Mouse (Mus musculus) embryonic facial prominence, embryonic 11.5 days (tissue): Measurements from ENCODE around the gene Vps35l. TPM values are rescaled to one million over a fixed set of nuclear protein-coding genes. Genes with fewer than 3 reads are reported as not detected.

Experiments
- ATAC-seq: fragments of 200-750 bp; cut with Nextera tagmentation; replicated peaks from 2 replicates; pipeline ENCODE4 v1.8.0; 2017; ENCODE audit warnings: low read depth; ENCODE audit not compliant: insufficient number of reproducible peaks, low FRiP score, low TSS enrichment
- DNase-seq: peaks from one replicate; pipeline ENCODE4 v3.0.0-alpha.2; 2015; ENCODE audit warnings: low spot score
- H3K27ac ChIP-seq: fragments of 300-500 bp; sonication (generic); replicated peaks from 2 replicates; pipeline ENCODE4 v1.5.1; 2014; ENCODE audit warnings: mild to moderate bottlenecking, low read depth, low read length, control low read depth
- H3K27me3 ChIP-seq: fragments of 300-500 bp; sonication (generic); 2 replicates; pipeline ENCODE4 v1.6.1; 2014; ENCODE audit warnings: mild to moderate bottlenecking, low read length, moderate library complexity, mixed read lengths; ENCODE audit not compliant: control insufficient read depth, insufficient read depth
- H3K36me3 ChIP-seq: fragments of 300-500 bp; sonication (generic); replicated peaks from 2 replicates; pipeline ENCODE4 v1.6.1; 2014; ENCODE audit warnings: low read depth, mild to moderate bottlenecking, low read length, moderate library complexity, mixed read lengths; ENCODE audit not compliant: control insufficient read depth, insufficient read depth
- H3K4me1 ChIP-seq: fragments of 300-500 bp; sonication (generic); 2 replicates; pipeline ENCODE4 v1.6.1; 2014; ENCODE audit warnings: low read length, mixed read lengths; ENCODE audit not compliant: control insufficient read depth, insufficient read depth
- H3K4me2 ChIP-seq: fragments of 300-500 bp; sonication (generic); 2 replicates; pipeline ENCODE4 v1.6.1; 2014; ENCODE audit warnings: low read depth, mild to moderate bottlenecking, control low read depth, low read length, moderate library complexity
- H3K4me3 ChIP-seq: fragments of 300-500 bp; sonication (generic); 2 replicates; pipeline ENCODE4 v1.5.1; 2014; ENCODE audit warnings: low read depth, low read length, control low read depth
- H3K9ac ChIP-seq: fragments of 300-500 bp; sonication (generic); replicated peaks from 2 replicates; pipeline ENCODE4 v1.6.1; 2014; ENCODE audit warnings: mild to moderate bottlenecking, control low read depth, low read length
- H3K9me3 ChIP-seq: fragments of 300-500 bp; sonication (generic); replicated peaks from 2 replicates; pipeline ENCODE4 v1.6.1; 2016; ENCODE audit warnings: mild to moderate bottlenecking, low read length, inconsistent platforms, mixed read lengths; ENCODE audit not compliant: control insufficient read depth
- WGBS: fragments of 180-500 bp; shearing (Covaris S2); extraction: QIAGEN DNeasy Blood & Tissue Kit; methylation state at CpG from one replicate; pipeline ENCODE4 v1.1.7; 2014; 5-methylcytosine and 5-hydroxymethylcytosine counted together
- polyA plus RNA-seq: library from polyadenylated mRNA; unstranded; fragments of >200 nt; fragmentation: Nextera tagmentation; extraction: Ambion mirVana; gene quantifications from 2 replicates; pipeline ENCODE4 v1.2.1, GENCODE M21; 2014

Gene Vps35l
- polyA plus RNA-seq, 1 experiment from 2014 or later: 79.5 TPM

GRCm38 (mm10) chr7:118769208-118769607, 29.2 kb downstream of the Vps35l start:
- Histone ChIP-seq H3K27me3 (no peaks in the 10 kb centered on the region), H3K4me2 (no peak overlapping the region), H3K27ac (no peak overlapping the region), H3K4me1 (no peaks in the 10 kb centered on the region), H3K9ac (no peak overlapping the region), H3K4me3 (no peak overlapping the region), H3K9me3 (no peaks in the 10 kb centered on the region), H3K36me3 (no peaks in the 10 kb centered on the region)
- 86% methylated on average over 8 of the region's 8 CpGs for WGBS
- no peak for ATAC-seq
- no peak for DNase-seq

- Histone ChIP-seq H3K9me3 (no peaks in the 10 kb centered on the region), H3K4me1 (no peaks in the 10 kb centered on the region), H3K4me2 (no peak overlapping the region), H3K36me3 (no peaks in the 10 kb centered on the region), H3K4me3 (no peak overlapping the region), H3K27me3 (no peaks in the 10 kb centered on the region), H3K27ac (no peak overlapping the region), H3K9ac (no peak overlapping the region)
- WGBS: 72% methylated on average over 1 of the region's 1 CpGs
- DNase-seq (no peak), ATAC-seq (no peak)
Measured at GRCm38 (mm10) chr7:118769655-118770054, 29.6 kb downstream of the Vps35l start.

GRCm38 (mm10) chr7:118773027-118773426, 33.0 kb downstream of the Vps35l start:
- no peaks in the 10 kb centered on the region for H3K9me3 ChIP-seq
- no peaks in the 10 kb centered on the region for H3K27me3 ChIP-seq
- no peaks in the 10 kb centered on the region for H3K4me1 ChIP-seq
- no peak overlapping the region for H3K9ac ChIP-seq
- DNase-seq (no peak), ATAC-seq (no peak)
- no peak overlapping the region for H3K4me2 ChIP-seq
- H3K36me3 ChIP-seq: no peaks in the 10 kb centered on the region
- no peak overlapping the region for H3K27ac ChIP-seq
- WGBS: 88% methylated on average over 12 of the region's 12 CpGs
- no peak overlapping the region for H3K4me3 ChIP-seq

GRCm38 (mm10) chr7:118775991-118776390, 36.0 kb downstream of the Vps35l start:
- H3K9ac ChIP-seq: no peak overlapping the region
- DNase-seq: no peak
- no peak overlapping the region for H3K4me3 ChIP-seq
- no peaks in the 10 kb centered on the region for H3K27me3 ChIP-seq
- no peak overlapping the region for H3K27ac ChIP-seq
- H3K9me3 ChIP-seq: no peaks in the 10 kb centered on the region
- H3K36me3 ChIP-seq: no peaks in the 10 kb centered on the region; the same call in 1 of the 2 replicates
- H3K4me1 ChIP-seq: no peaks in the 10 kb centered on the region
- no peak overlapping the region for H3K4me2 ChIP-seq
- no peak for ATAC-seq
- WGBS: 84% methylated on average over 7 of the region's 7 CpGs

DNA sequence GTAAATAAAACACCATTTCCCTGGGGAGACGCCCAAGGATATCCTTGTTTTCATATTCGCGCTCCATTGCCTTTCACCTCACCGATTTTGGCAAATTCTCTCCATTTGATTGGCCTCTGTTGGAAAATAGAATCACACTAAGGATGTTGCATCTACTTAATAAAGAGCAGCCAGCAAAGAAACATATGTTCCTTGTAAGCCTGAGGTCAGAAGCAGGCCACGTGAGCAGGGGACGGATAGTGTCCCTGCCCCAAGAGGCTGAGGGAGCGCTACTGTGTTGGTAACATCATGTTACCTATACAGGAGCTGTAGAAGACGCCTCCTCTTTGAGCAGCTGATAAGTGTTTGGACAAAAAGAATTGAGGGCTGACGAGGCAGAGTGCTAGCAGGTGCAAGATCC, 36.5 kb downstream of the Vps35l start:
- Histone ChIP-seq H3K4me1 (no peaks in the 10 kb centered on the region), H3K4me2 (no peak overlapping the region), H3K27me3 (no peaks in the 10 kb centered on the region), H3K9ac (no peak overlapping the region), H3K9me3 (no peaks in the 10 kb centered on the region), H3K36me3 (no peaks in the 10 kb centered on the region; the same call in 1 of the 2 replicates), H3K4me3 (no peak overlapping the region), H3K27ac (no peak overlapping the region)
- ATAC-seq (no peak), DNase-seq (no peak)
- 78% methylated on average over 9 of the region's 9 CpGs for WGBS

DNA sequence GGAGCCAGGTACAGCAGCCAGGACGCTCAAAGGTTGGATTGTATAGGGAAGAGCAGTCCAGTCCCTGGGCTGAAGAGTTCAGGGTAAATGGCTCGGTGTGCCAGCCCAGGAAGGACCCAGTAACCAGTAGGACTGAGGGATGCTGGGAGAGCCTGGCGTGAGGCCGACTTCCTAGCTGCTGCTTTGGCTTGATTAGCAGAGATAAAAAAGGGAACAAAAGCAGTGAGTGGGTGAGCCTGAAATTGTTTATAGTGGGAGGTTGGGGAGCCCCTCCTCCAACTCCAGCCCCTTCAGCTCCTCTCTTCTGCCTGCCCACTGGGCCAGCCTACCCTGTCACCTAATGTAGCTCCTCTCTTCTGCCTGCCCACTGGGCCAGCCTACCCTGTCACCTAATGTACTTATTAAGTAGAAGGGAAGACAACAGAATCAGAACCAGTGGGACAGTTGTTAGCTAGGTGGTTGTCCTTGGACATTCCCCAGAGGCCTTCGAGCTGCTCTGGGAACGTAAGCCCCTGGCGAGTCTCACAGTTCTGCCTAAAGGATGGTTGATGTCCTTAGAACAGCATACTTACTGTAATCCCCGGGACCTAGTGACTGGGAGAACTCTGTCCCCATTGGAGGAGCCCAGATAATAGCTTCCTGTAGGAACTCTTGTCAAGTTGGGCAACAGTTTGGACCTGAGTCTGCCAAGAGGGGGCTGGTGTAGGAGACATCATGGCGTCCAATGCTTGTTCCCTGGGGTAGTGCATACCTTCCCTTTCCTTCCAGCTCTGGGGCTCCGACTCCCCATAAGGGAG, 37.8 kb downstream of the Vps35l start:
- 86% methylated on average over 10 of the region's 10 CpGs for WGBS
- Histone ChIP-seq H3K4me2 (no peak overlapping the region), H3K4me3 (no peak overlapping the region), H3K4me1 (no peaks in the 10 kb centered on the region), H3K27ac (no peak overlapping the region), H3K36me3 (no peaks in the 10 kb centered on the region; the same call in 1 of the 2 replicates), H3K9ac (no peak overlapping the region), H3K27me3 (no peaks in the 10 kb centered on the region), H3K9me3 (no peaks in the 10 kb centered on the region)
- ATAC-seq (no peak), DNase-seq (no peak)

GRCm38 (mm10) chr7:118778561-118778960, 38.5 kb downstream of the Vps35l start:
- WGBS: 73% methylated on average over 6 of the region's 6 CpGs

GRCm38 (mm10) chr7:118783305-118784001, 43.4 kb downstream of the Vps35l start:
- Histone ChIP-seq H3K4me3 (no peak overlapping the region), H3K4me2 (no peak overlapping the region), H3K27ac (no peak overlapping the region), H3K9me3 (no peaks in the 10 kb centered on the region), H3K4me1 (no peaks in the 10 kb centered on the region), H3K27me3 (no peaks in the 10 kb centered on the region), H3K9ac (no peak overlapping the region), H3K36me3 (no peaks in the 10 kb centered on the region; the same call in 1 of the 2 replicates)
- no peak for DNase-seq
- WGBS: 88% methylated on average over 11 of the region's 11 CpGs
- no peak for ATAC-seq

More at GRCm38 (mm10) chr7:118778561-118778960, 38.5 kb downstream of the Vps35l start:
- no peaks in the 10 kb centered on the region for H3K4me1 ChIP-seq
- DNase-seq (no peak), ATAC-seq (no peak)
- no peak overlapping the region for H3K4me3 ChIP-seq
- no peaks in the 10 kb centered on the region for H3K27me3 ChIP-seq
- H3K9ac ChIP-seq: no peak overlapping the region
- H3K9me3 ChIP-seq: no peaks in the 10 kb centered on the region
- H3K36me3 ChIP-seq: no peaks in the 10 kb centered on the region; the same call in 1 of the 2 replicates
- no peak overlapping the region for H3K27ac ChIP-seq
- no peak overlapping the region for H3K4me2 ChIP-seq
